Mouse (Mus musculus) ovary, postnatal 14 days (tissue): ENCODE data around the gene Pla2g1b.
"Not testable (repeated sequence)": the region's sequence is repeated elsewhere in the genome, so short reads cannot be mapped to it uniquely, and the experiment has no call there.

Experiments used
- DNase-seq: peaks from one replicate; pipeline ENCODE4 v3.0.0; 2022; ENCODE audit warnings: low spot score

The Pla2g1b gene

DNA sequence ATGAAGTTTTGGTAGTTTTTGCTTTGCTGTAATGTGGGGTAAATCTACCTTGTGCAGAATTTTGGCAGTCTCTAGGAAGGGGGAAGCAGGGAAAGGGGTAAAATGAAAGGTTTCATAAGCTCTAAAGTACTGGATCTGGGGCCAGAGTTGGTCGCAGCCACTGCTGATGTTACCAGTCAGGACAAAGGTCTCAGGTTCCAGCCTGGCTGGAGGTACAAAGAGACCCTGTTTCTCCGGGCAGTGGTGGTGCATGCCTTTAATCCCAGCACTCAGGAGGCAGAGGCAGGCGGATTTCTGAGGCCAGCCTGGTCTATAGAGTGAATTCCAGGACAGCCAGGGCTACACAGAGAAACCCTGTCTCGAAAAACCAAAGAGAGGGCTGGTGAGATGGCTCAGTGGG is 39.6 kb downstream of the Pla2g1b start:
- DNase-seq, result not testable (repeated sequence)

DNA sequence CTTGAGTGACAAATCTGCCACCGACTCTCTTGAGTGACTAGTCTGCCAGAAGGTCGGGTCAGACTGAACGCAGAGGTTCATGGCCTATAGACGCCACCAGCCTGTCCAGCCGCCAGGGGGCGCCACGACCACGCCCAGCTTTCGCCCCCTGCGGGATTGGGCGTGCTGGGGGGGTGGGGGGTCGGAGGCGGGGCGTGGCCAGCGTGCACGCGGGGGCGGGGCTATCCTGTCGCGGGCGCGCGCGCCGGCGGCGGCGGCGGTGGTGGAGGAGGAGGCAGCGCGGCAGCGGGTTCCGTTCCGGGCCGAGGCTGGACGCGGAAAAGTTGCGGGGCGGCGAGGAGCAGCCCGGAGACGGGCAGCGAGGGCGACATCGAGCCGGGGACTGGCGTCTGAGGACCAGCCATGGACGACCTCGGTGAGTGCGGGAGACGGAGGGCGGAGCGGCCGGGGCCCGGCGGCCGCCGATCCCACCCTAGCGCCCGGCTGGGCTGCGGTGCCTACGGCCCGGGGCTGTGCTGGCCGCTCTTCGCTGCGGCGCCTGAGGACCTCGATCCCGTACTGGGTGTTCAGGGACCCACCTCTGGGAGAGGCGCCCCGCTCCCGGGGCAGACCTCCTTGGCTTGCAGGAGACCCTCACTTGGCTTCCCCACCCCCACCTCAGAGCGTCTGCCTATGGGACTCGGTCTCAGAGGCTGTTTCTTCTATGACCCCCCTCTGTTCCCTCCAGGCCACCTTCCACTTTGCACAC is 40.6 kb downstream of the Pla2g1b start, which contains the start of gene Pxn:
Gene Pxn (plus strand): TSS at position 223 of the 748 bp plus-strand sequence.
- peak; percentile 95 for DNase-seq

DNA sequence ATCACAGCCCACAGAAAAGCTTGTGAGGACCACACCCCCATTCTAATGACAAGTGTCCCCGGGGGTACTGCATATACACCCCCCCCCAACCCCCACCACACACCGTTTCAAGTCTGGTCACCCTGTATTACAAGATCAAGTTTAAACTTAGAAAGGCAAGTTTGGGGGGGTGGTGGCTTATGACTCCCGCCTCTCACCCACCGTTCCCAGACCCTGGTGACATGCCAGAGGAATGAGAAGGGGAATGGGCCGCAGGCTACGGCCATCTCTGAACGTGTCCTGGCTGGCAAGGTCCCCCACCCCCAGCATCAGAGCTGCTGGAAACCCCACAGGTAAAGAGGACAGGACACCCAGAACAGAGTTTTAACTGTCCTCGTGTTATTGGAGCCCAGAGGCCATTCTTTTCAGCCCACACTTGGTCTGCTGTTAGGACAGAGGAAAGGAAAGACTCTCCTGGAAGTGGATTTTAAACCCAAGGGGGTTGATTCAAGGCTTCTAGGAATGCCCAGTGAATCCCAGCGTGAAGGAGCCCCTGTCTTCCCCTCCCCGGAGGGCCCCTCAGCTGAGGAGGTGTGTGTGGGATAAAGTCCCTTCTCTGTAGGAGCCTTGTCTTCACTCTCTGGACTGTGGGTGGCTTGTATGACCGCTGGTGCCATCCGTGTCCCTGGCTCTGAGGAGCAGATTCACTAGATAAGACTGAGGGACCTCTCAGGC is 41.4 kb downstream of the Pla2g1b start:
- no peak for DNase-seq

DNA sequence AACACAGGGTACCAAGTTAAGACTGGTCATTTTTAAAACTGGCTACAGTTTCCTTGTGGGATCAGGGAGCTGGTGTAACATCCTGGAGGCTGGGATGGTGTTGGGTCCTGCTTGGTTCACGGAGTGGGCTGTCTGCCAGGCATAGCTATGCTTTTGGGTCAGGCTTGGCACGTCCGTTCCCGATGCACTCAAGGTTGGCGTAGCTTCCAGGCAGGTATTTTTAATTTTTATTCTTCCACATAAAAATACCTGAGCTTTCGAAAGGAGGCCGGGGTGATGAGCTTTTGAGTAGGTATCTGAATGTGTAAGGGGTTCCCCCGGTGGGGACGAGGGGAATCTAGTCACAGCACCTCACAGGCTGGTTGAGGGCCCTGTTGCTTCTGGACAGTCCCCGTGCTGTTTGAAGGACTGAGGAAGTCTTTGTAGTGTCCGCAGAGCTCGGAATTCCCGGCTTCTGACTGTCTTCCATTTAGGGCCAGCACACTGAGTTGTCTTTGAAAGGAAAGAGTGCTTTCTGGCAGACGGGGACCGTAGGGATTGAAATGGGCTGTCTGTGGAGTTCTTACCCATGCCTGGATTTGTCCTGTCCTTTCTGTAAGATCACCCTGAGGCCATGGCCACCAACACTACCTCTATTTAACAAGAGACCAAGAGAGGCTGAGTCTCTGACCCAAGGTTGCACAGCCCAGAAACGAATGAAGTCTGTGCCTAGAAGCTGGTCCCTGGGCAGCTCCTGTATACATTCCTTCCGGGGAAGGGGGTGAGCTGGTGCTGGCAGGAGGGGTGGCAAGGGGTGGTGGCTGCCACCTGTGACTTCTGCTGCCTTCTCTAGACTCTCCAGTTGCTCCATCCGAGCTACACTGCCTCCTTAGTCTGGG is 42.2 kb downstream of the Pla2g1b start:
- no peak for DNase-seq

DNA sequence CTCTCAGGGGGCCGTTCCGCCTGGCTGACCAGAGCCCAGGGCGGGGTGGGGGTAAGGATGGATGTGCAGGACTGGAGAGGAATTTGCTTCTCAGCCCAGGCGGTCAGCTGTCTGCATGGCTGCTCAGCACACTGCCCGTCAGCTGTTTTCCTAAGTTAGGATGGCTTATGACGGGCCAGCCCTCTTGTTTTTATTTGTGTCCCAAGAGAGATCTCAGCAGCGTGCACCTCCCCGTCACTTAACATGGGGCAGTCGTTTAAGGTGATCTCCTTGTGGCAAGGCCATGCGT is 42.7 kb downstream of the Pla2g1b start:
- no peak for DNase-seq

DNA sequence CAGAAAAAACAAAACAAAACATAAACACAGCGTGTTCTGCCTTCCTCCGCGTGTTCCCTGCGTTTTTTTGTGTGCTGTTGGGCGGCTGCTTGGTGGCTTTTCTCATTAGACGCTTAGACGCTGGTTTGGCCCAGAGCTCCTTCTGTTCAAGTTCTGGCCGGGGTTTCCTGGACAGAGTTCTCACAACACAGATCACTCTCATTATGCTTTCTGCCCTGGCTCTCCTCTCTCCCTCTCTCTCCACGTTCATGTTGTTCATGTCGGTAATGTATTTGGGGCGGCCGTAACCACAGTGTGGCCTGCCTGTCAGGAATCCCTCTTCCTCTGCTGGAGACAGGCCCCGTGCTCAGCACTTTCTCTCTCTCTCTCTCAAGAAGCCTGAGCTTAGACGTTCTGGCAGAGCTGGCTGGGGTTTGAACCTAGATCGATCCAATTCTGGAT is 43.3 kb downstream of the Pla2g1b start:
- DNase-seq, result no peak

DNA sequence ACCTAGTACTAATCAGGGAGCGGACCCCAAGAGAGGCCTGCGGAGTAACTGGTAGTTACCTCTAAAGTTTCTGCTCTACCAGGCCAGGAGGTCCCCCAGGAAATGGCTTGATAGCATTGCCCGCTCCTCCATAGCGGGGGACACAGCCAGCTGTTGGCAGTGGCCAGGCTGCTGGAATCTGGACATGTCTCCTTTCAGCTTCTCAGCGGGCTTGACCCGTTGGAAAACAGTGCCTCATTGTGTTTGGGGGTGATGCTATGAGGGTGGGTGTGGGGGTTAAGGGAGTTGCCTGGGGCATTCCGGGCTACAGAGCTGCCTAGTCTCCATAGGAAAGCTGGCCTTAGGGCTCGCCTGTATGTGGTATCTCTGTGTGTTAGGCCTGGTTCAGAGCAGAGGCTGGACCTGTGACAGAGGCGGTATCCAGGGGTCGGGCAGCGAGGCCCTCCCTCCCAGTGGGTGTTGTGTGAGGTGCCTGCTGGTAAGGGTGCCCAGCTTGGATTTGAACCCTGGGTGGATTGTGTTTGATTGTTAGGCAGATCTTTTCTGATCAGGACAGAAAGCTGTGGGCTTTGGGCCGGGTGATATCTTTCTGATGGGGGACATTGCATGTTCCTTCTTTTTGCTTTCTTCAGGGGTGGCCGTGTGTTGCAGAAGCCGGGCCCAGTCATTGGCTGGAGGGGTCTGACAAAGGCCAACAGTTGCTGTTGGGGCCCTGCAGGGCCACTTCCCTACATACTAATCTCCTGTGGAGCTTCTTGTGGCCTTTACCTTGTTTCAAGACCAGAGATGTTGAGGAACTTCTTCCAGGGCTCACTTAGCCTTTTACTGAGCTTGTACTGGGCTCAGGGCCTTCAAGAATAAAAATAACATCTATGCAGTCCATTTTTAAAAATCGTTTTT is 44.0 kb downstream of the Pla2g1b start:
- DNase-seq, result no peak

DNA sequence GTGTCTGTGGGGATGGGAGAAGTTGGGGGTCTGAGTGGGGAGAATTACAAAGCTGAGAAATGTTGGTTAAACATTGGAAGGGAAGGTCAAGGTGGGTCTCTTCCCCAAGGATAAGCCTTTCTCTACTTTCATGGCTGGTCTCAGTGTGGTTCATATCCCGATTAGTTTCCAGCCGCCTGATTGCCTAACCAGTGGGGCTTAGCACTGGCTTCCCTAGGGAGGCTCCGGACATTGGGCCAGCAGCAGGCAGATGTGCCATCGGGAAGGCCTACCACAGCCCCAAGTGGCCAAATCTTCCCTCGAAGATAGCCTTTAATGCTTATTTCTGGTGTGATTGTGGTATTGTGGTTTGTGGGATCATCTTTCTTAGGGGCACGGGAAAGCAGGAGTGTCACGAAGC is 46.3 kb downstream of the Pla2g1b start:
- DNase-seq, result no peak

DNA sequence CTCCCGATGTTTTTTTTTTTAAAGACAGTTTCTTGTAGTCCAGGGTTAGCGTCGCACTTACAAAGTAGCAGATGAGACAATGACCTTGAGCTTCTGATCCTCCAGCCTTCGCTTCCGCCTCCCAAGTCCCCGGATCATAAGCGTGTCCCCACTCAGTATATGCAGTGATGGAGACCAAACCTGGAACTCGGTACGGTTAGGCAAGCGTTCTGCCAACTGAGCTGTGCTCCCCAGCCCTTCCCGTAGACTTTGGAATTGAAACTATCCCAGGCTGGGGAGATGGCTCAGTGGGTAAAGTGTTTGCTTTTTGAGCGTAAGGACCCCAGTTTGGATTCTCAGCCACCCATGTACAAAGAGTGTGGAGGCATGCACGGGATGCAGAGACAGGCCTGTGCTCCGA is 47.2 kb downstream of the Pla2g1b start:
- DNase-seq, result no peak

DNA sequence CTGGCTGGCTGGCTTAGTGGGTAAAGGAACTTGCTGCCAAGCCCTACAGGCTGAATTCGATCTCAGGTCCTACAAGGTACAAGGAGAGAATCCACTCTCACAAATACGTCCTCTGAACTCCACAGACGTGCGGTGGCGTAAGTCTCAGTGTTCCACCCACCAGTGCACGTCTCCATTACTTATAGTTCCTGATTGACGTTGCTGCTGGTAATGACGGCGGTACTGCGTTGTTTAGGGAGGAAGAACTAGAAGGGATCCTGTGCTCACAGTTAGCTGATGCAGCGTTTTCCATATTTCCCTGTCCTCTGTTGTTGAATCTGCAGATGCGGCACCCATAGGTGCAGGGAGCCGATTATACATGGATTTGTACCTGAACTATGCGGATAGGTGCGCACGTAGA is 47.7 kb downstream of the Pla2g1b start:
- DNase-seq, result no peak

DNA sequence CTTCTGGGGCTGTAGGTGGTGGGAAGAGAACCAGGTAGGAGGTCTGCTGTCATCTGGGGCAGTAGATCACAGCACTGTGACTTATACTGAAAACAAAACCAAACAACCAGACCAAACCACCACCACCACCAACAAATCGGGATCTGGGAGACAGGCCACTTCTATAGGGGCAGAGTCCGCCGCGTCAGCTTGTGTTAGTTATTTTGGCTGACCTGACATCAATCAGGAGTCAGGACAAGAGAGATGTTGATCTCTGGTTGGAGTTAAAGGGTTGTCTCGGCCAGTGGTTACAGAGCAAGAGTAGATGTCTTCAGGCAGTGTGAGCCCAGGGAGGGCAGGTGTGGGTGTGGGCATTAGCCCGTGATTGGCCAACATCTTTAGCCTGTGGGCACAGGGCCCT is 48.3 kb downstream of the Pla2g1b start:
- no peak for DNase-seq

DNA sequence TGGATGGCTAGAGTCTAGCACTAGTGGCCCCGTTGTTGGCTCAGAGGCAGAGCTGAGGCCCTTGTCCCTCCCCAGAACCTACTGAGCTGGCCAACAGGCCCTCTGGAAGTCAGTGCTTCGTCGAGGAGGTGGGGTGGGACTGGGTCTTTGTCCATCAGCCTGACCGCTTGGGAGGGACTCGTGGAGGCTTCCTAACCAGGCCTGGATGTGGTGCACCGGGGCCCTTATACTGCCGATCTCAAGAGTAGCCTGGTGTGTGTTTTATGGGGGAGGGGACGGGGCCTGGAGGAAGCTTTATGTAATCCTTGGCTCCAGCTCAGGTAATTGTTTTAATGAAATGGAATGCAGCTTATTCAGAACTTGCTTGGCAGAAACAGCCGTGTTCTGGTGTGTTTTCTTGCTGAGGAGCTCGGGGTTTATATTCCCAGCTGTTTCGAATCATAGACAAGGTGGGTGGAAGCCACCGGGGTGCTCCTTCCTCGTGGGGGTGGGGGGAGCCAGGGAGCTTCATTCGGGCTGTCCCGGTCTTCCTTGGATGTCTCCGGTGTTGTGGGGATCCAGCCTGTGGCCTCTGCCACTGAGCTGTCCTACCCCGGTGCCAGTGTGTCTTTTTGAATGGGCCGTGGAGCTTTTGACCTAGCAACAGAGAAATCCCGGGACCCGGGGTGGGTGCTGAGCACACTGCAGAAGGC is 49.0 kb downstream of the Pla2g1b start:
- DNase-seq, result no peak

DNA sequence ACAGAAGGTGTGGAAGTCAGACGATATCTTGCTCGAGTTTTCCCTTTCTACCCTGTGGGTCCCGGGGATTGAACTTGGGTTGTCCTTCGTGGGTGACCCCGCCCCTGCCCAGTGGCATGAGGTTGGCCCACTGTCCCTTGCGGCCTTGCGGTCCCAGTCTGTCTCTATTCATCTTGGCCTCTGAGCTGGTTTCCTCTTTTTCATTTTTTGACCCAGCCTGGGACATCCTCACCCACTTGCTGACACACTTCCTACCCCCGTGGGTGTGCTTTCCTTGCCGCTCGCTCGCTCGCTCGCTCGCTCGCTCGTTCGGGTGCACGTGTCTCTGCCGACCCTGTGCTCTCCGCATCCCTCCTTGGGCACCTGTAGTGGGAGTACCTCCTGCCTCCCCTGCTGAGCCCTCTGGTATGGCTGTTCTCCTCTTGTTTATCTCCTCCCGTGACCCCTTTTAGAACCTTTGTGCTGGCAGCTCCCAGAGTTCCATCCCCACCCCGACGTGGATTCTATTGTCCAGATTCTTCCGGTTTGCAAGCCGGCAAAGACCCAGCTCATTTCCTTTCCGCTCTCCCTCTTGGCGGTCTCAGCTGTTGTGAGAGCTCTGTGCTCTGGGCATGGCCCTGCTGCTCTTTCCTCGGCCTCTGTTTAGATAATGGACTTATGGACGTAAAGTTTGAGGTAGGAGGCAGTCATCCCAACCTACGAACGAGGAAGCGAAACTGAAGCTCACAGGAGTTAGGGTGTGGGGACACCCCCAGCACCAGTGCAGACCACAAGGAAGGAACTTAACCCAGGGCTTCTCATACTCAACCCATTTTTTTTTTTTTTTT is 50.2 kb downstream of the Pla2g1b start:
- DNase-seq, result no peak

DNA sequence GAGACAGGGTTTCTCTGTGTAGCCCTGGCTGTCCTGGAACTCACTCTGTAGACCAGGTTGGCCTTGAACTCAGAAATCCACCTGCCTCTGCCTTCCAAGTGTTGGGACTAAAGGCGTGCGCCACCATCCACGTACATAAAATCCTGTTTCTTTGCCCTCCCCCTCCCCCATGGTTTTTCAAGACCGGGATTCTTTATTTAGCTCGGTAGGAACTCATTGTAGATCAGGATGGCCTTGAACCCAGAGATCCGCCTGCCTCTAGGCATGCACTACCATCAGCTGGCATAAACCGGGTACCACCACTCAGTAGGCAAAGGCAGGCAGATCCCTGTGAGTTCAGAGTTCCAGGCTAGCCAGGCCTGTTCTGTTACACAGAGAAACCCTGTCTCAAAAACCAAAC is 50.8 kb downstream of the Pla2g1b start:
- no peak for DNase-seq

DNA sequence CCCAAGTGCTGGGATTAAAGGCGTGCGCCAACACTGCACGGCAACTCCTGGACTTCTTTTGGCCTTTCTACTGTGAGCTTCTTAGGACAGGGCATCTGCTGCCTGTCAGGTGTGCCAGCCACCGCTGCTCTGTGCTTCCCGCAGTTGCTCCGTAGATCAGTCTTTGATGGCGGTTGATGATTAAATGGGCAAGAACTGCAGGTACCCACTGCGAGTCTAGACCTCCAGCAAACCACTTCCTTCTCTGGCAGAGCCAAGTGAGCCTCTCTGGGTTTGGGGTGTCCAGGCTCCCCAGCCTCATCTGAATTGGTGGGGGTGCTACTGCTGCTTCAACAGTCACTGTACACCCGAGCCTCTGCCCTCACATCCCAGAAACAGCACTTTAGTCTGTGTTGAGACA is 51.4 kb downstream of the Pla2g1b start:
- DNase-seq, result no peak

DNA sequence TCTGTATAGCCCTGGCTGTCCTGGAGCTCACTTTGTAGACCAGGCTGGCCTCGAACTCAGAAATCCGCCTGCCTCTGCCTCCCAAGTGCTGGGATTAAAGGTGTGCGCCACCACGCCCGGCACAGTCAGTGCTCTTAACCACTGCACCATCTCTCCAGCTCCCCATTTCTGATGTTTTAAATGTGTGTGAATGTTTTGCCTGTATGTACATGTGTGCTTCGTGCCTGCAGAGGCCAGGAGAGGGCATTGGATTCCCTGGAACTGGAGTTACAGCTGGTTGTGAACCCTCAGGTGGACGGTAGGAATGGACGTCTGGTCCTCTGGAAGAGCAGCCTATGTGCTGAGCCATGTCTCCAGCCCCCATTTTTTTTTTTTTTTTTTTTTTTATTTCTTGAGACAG is 52.2 kb downstream of the Pla2g1b start:
- not testable (repeated sequence) for DNase-seq

DNA sequence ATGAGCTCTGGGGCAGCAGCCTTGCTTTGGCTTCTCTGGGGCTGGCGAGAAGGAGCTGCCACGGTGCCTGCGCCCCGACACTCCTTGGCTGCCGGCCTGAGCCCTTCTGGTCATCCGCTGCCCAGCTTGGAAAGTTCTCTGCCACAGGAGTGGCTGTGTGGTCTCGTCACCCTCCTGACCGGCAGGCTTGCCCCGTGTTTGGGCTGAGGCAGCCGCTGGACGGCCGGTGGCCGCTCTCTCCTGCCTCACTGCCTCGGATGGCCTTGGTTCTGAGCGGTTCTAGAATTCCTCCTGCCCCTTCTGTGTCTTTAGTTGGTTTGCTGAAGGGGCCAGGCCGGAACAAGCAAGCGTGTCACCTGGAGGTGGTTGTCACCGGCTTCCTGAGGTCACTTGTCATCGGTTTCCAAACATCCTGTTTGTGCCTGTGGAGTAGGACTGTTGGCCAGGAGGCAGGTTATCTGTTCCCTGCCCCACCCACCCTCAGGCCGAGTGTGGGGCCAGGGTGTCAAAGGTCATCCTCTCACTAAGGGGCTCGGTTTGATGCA is 54.3 kb downstream of the Pla2g1b start:
- no peak for DNase-seq

DNA sequence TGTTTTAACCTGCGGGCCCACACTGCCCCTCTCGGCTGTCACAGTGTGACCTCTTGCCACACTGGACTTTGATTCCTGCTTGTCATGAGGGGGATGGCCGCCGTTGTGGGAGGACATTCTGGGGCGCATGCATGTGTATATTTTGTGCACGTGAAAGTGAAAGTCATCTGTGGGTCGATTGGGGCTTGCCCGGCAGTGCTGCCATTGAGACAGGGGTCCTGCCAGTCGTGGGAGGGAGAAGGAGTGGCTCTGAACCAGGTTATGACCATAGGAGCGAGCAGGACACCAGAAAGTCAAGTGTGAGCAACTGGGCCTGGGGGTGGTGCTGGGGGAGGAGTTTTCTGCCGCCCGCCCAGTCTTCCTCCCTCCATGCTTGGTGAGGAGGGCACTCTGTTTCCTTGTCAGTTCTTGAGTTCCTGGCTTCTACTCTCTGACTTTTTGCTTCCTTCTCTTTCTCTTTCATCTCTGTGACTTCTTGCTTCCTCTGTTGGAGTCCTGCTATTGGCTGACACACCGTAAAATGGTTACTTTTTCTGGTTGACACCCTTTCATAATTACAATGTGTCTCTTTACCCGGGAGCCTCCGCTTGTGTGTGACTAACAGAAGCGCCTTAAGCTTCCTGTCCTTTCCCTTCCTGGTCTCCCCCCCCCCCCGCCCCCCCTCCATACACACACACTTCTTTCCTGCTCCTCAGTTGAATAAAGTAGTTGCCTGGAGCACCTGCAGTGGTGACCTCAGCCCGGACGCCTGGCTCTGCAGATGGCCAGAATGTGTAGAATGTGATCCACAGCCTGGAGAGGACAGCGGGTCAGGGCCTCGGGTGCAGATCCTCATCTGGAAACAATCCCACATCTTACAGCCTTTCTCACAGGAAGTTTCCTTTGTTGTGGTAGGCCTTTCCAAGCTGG is 55.7 kb downstream of the Pla2g1b start:
- DNase-seq, result no peak

DNA sequence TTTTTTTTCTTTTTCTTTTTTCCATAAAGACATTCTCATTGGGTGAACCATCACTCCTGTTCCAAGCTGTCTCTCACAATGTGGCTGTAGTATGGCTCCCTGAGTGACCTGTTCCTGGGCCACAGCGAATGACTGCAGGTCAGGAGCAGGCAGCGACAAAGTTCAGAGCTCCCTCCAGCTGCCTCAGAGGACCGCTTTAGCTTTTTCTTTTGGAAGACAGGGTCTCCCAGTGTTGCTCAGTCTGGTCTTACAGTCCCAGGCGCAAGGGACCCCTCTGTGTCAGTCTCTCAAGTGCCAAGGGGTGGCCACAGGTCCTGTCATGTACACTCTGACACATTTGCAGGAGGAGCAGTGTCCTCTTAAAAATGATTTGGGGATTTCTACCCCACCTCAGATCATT is 56.5 kb downstream of the Pla2g1b start:
- DNase-seq, result no peak
